In the genomic region with DNA sequence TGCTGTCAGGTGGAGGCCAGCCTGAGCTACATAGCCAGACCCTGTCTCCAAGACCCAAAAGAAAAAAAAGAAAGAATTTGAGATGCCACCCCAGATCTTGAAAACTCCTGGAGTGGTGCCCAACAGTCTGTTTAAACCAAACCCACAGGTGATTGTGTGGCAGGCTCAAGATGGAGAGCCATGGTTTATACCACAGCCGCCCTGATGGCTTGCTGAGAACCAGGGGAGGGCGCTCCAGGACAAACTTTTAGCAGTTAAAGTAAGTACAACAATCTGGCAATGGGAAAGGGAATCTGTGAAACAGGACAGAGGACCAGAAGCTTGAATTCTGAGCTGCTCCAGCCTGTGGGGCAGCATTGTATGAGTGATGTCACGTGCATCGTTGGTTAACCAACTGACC, we compare ENCODE assay signal across 8 mouse cellular contexts. TPM values are rescaled to one million over a fixed set of nuclear protein-coding genes. Genes with fewer than 3 reads are reported as not detected.
A peak's percentile ranks its signal among the peaks of the same experiment; 100 is the strongest.
DNase-seq lines count a peak whose midpoint lies in the region; ATAC-seq lines count a peak whose summit lies in the region.

No protein-coding gene starts in this region.

- H3K9me3 ChIP-seq in forebrain, embryonic 14.5 days (replicated peaks; ENCODE audit: control insufficient read depth, low read length) = no peaks in the 10 kb centered on the region
- no peaks in the 10 kb centered on the region for H3K9me3 ChIP-seq in forebrain, embryonic 15.5 days
- H3K9me3 ChIP-seq in liver, embryonic 11.5 days (ENCODE audit: control insufficient read depth, low read length) = no peaks in the 10 kb centered on the region
- no peaks in the 10 kb centered on the region for H3K9me3 ChIP-seq in embryonic facial prominence, embryonic 10.5 days

- H3K27me3 ChIP-seq in forebrain, embryonic 14.5 days (replicated peaks; ENCODE audit: control insufficient read depth, insufficient read depth, low read length) = no peaks in the 10 kb centered on the region
- H3K27me3 ChIP-seq in forebrain, embryonic 15.5 days = no peaks in the 10 kb centered on the region
- no peaks in the 10 kb centered on the region for H3K27me3 ChIP-seq in liver, embryonic 11.5 days (replicated peaks; ENCODE audit: control insufficient read depth, insufficient read depth, low read length)
- peaks cover 20% of the 10 kb centered on the region for H3K27me3 ChIP-seq in embryonic facial prominence, embryonic 10.5 days (replicated peaks; ENCODE audit: low read depth, poor library complexity, severe bottlenecking)

- 54% methylated on average over 4 of the region's 4 CpGs for WGBS in forebrain, embryonic 14.5 days
- 67% methylated on average over 4 of the region's 4 CpGs for WGBS in forebrain, embryonic 15.5 days
- 68% methylated on average over 4 of the region's 4 CpGs for WGBS in liver, embryonic 11.5 days
- WGBS in embryonic facial prominence, embryonic 10.5 days = 63% methylated on average over 4 of the region's 4 CpGs

- no peak overlapping the region for H3K9ac ChIP-seq in forebrain, embryonic 14.5 days (ENCODE audit: low read length)
- no peak overlapping the region for H3K9ac ChIP-seq in forebrain, embryonic 15.5 days (replicated peaks)
- no peak overlapping the region for H3K9ac ChIP-seq in liver, embryonic 11.5 days (ENCODE audit: low read depth, low read length)

- H3K4me2 ChIP-seq in forebrain, embryonic 14.5 days (ENCODE audit: low read length) = no peak overlapping the region
- H3K4me2 ChIP-seq in forebrain, embryonic 15.5 days (replicated peaks) = no peak overlapping the region
- no peak overlapping the region for H3K4me2 ChIP-seq in liver, embryonic 11.5 days

- no peaks in the 10 kb centered on the region for H3K36me3 ChIP-seq in forebrain, embryonic 14.5 days (ENCODE audit: control insufficient read depth, insufficient read depth, low read length)
- no peaks in the 10 kb centered on the region for H3K36me3 ChIP-seq in forebrain, embryonic 15.5 days
- H3K36me3 ChIP-seq in liver, embryonic 11.5 days (ENCODE audit: control insufficient read depth, insufficient read depth, low read length) = no peaks in the 10 kb centered on the region
- H3K36me3 ChIP-seq in embryonic facial prominence, embryonic 10.5 days (replicated peaks) = no peaks in the 10 kb centered on the region

- H3K4me3 ChIP-seq in forebrain, embryonic 14.5 days (ENCODE audit: low read depth, low read length) = no peak overlapping the region
- H3K4me3 ChIP-seq in forebrain, embryonic 15.5 days = no peak overlapping the region
- H3K4me3 ChIP-seq in liver, embryonic 11.5 days (ENCODE audit: low read depth, low read length) = no peak overlapping the region
- no peak overlapping the region for H3K4me3 ChIP-seq in embryonic facial prominence, embryonic 10.5 days

- no peak for ATAC-seq in forebrain, embryonic 14.5 days
- ATAC-seq in forebrain, embryonic 15.5 days (replicated peaks) = no peak
- no peak for ATAC-seq in liver, embryonic 11.5 days (replicated peaks; ENCODE audit: low FRiP score)
- ATAC-seq in neutrophil, adult 5-6 weeks (ENCODE audit: extremely low read depth, insufficient number of reproducible peaks, low FRiP score, poor library complexity, severe bottlenecking) = peak; percentile 21; the same call in 1 of the 2 replicates
- ATAC-seq in frontal cortex, adult (ENCODE audit: low TSS enrichment) = no peak

- DNase-seq in forebrain, embryonic 14.5 days (ENCODE audit: low spot score) = peak; percentile 48
- peak; percentile 67 for DNase-seq in liver
- DNase-seq in liver, embryonic 11.5 days (ENCODE audit: low spot score) = no peak
- peak; percentile 66 for DNase-seq in NIH3T3 (ENCODE audit: low read depth)
- DNase-seq in embryonic facial prominence, embryonic 10.5 days (ENCODE audit: low spot score) = peak; percentile 37

- no peak overlapping the region for H3K27ac ChIP-seq in forebrain, embryonic 14.5 days (ENCODE audit: low read depth, low read length)
- no peak overlapping the region for H3K27ac ChIP-seq in forebrain, embryonic 15.5 days (replicated peaks)
- H3K27ac ChIP-seq in liver, embryonic 11.5 days (ENCODE audit: low read depth, low read length) = no peak overlapping the region
- H3K27ac ChIP-seq in embryonic facial prominence, embryonic 10.5 days (replicated peaks) = no peak overlapping the region

- 0 out of 2 replicates have a peak, but pooled peaks cover 2% of the 10 kb centered on the region for H3K4me1 ChIP-seq in forebrain, embryonic 14.5 days (ENCODE audit: control insufficient read depth, insufficient read depth, low read length)
- peaks cover 12% of the 10 kb centered on the region for H3K4me1 ChIP-seq in forebrain, embryonic 15.5 days
- peaks cover 10% of the 10 kb centered on the region; the same call in 1 of the 2 replicates for H3K4me1 ChIP-seq in liver, embryonic 11.5 days (replicated peaks; ENCODE audit: control insufficient read depth, insufficient read depth, low read length)
- peaks cover 18% of the 10 kb centered on the region for H3K4me1 ChIP-seq in embryonic facial prominence, embryonic 10.5 days

RNA-seq across cellular contexts. Expression of a gene that starts 1.8 kb away (rescaled TPM):
- polyA plus RNA-seq in forebrain, embryonic 14.5 days (2014; fragmentation: Nextera tagmentation; extraction: Ambion mirVana) = 202 and 241 TPM in 2 replicates
- polyA plus RNA-seq in forebrain, embryonic 15.5 days (2015; fragmentation: Nextera tagmentation; extraction: Ambion mirVana) = 204 and 220 TPM in 2 replicates
- 277 and 300 TPM in 2 replicates for polyA plus RNA-seq in liver, embryonic 11.5 days (2014; fragmentation: Nextera tagmentation; extraction: Ambion mirVana)
- polyA plus RNA-seq in embryonic facial prominence, embryonic 10.5 days (2016; fragmentation: Nextera tagmentation; extraction: Ambion mirVana) = 237 and 243 TPM in 2 replicates
- total RNA-seq in neutrophil, adult 5-6 weeks (2017) = 244 and 247 TPM in 2 replicates
